Mouse (Mus musculus): ENCODE data around the gene Acot7.

The Acot7 gene

DNA sequence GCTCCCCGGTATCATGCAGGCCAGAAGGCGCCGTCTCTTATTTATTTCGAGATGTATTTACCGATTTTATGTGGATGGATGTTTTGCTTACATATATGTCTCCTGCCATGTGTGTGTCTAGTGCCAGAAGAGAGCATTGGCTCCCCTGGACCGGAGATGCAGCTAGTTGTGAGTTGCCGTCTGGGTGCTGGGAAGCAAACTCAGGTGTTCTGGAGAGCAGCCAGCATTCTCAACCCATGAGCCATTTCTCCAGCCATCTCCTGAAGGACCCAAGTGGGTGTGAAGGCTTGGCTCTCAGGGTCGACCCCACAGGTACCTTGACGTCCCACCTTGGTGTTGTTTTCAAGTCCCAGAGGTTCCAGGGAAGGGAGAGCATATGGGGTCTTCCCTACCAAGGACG, 4.3 kb downstream of the Acot7 start:
- DNase-seq, result no peak

DNA sequence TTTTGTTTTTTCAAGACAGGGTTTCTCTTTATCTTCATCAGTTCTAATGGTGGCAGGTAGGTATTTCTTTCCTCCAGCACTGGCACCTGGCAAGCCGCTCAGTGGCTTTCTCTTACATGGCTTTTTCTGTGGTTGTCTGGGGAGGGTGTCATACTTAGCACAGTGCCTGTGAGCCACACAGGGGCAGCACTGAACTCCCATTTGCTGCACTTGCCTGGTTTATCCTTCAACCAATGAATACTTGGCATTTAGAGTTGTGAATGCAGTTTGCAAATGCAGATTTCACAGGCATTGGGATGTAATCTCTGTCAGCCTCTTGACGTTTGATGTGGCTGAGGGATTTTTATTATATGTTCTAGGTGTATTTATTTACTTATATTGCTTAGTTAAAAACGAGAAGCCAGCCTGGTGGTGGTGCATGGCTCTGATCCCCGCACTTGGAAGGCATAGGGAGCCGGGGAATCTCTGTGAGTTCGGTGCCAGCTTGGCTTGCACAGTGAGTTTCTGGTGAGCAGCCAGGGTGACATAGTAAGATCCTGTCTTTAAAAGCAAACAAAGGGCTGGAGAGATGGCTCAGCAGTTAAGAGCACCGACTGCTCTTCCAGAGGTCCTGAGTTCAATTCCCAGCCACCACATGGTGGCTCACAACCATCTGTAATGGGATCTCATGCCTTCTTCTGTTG, 6.6 kb downstream of the Acot7 start:
- DNase-seq, result no peak

DNA sequence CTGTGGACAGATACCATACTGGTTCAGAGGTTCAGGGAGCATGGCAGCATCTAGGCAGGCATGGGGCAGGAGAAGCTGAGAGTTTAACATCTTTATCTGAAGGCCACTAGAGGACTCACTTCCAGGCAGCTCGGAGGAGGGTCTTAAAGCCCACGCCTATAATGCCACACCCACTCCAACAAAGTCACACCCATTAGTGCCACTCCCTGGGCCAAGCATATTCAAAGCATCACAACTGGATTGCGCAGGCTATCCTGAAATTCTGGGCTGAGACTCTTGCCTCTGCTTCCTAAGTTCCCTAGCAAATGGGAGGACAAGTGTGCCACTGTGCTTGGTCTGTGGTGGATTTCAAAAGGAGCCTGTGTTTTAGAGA, 7.2 kb downstream of the Acot7 start:
- no peak for DNase-seq

GRCm38 (mm10) chr4:152185510-152186204, 7.7 kb downstream of the Acot7 start:
- DNase-seq, result no peak

- DNase-seq, result no peak
Observed at GRCm38 (mm10) chr4:152186205-152187082, 8.5 kb downstream of the Acot7 start.

DNA sequence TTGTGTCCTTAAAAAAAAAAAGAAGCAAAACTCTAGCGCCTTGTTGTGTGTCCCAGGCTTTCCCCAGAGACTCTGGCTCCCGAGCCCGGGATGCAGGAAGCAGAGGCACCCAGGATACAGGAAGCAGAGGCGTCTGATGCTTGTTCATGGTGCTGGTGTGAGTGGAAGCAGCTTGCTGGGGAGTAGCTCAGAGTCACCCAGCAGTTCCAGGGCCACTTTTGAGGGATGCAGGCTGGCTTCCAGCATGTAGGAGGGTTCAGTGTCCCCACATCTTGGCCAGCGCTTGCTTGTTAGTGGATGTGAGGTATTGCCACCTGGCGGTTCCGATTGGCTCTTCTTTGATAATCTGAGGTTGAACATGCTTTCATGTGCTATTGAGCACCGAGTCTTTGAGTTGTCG, 9.2 kb downstream of the Acot7 start:
- DNase-seq, result no peak

DNA sequence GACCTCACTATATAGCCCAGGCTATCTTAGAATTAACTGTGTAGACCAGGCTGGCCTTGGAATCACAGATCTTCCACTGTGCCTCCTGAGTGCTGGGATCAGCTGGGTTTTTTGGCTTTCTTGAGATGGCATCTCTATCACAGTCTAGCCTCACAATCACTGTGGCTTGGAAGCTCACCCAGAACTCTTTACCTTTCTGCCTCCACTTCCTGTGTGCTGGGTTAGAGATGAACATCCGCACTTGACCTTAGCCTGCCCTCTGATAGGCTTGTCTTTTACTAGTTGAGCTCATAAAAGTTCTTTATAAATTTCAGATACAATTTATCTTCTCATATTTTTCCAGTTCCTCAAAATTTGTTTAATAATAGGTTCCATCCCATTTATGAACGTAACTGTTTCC, 10.7 kb downstream of the Acot7 start:
- no peak for DNase-seq

DNA sequence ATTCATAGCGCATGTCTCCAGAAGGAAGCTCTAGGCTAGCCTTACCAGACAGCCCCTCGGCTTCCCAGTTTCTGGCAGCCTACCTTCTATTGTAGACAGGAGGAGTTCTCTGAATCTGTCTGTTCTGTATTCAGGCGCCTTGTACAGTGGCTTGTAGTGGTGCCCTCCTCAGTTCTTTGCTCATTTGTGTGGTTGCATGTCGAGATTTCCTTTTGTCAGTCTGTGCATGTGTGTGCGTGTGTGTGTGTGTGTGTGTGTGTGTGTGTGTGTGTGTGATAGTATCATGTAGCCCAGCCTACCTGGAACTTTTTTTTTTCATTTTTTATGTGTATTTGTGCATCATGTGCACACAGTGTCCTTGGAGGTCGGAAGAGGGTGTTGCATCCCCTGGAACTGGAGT, 11.1 kb downstream of the Acot7 start:
- no peak for DNase-seq

GRCm38 (mm10) chr4:152189691-152190090, 11.8 kb downstream of the Acot7 start:
- DNase-seq, result no peak

DNA sequence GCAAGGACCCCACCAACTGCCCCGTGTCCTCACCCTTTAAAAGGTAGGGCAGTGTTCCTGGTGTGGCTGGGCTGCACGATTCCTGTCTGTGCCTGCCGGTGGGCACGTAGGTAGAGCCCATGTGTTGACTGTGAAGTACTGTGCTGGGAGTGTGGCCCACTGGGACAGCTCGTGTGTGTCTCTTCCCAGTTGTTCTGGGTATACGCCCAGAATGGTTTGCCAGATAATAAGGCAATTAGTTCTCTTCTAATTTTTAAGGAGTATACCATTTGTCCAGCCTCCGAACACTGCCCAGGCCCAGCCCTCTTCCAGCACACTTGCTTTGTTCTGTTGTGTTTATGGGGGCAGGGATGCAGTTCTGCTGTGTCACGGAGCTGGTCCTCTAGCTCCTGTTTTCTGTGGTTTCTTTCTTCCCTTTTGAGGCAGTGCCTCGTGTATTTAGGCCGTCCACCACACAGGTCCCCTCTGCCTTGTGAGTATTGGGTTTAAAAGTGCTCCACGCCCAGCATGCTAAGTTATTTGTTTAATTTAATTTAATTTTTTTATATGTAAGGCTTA, 12.2 kb downstream of the Acot7 start:
- no peak for DNase-seq

DNA sequence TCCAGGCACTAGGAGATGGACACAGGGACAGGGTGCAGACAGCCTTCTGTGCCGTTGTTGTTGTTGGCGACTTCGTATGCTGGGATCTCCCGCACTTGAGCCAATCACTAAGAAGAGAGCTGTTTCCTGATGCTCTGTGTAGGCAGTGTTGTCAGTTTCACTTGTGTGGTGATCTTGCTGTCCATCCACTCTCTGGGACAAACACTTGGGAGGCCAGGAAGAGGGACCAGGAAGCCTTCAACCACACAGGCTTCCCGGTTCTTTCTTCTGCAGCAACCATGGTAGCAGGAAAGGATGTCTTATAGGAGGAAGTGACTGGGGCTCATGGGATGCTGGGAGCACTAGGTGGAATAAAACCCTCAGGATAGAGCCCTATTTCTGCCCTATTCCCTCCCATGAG, 12.8 kb downstream of the Acot7 start:
- DNase-seq, result no peak

DNA sequence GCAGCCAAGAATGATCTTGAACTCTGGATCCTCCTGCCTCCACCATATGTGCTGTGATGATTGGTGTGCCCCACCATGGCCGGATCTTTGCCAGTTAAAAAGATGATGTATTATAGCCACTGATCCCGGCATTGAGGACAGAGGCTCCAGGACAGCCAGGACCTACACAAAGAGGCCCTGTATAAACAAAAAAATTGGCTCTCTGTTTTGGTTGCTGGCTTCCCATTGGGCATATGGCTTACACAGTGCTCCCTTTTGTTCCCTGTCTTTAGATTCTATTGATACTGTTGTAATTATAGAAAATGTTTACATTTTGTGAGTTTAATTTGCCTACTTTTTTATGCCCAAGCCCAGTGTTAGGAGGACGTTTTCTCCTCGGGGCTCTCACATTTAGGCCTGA, 14.6 kb downstream of the Acot7 start:
- peak in 1 of 2 experiments; percentile 50 for DNase-seq

DNA sequence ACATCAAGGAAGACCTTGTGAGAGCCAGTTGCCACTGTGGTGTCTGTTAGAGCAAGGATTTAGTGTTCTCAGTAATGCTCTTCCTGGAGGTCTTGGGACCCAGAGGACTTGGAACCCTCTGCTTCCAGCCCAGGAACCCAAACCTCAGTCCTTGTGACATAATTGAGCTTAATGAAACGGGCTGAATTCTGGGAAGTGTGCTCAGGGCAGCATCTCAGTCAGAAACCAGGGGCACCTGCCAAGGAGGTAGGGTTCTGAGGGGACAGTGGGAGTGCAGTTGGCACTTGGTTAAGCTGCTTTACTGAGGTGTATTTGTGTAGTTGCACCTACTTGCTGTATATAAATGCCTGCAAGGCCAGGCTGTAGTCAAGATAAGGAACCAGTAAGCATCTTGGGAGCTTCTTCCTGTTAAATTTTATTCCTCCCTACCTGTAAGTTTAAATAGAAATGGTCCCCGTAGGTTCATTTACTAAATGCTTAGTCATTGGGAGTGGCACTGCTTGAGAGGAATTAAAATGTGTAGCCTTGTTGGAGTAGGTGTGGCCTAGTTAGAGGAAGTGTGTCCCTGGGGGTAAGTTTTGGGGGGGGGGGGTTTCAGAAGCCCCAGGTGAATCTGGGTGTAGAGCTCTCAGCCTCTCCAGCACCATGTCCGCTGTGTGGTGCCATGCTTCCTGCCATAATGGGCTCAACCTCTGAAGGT, 16.7 kb downstream of the Acot7 start:
- DNase-seq, result peak in 1 of 2 experiments; percentile 48

DNA sequence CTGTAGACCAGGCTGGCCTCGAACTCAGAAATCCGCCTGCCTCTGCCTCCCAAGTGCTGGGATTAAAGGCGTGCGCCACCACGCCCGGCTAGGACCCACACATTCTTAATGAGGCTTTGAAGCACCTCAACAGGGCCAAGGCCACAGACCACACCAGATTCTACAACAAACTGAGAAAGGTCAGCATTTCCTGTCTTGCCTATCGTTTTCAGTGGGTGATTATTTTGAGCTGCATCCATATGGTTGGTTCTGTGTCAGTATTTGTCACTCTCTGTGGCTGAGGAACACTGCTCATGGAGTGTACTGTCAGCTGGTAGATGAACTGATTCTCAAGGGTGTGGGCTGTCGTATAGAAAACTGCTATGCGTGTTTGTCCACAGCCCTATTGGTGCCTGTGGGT, 18.3 kb downstream of the Acot7 start:
- no peak for DNase-seq

DNA sequence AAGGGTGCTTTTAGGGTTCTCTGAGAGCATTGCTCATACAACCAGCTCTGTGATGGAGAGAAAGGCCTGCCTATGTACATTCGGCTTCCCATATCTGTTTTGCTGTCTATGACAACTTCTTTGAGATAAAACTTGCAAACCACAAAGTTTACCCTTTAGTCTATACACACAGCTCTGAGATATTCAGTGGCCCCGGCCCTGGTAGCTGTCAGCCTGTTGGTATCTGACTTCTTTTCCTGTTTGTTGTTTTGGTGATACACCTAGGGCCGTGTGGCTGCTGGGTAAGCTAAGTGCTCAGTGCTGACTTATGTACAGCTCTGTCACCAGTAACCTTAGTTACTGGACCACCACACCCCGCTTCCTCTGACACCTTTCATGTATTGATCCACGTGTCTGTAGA, 19.6 kb downstream of the Acot7 start:
- no peak for DNase-seq

GRCm38 (mm10) chr4:152199617-152200016, 21.7 kb downstream of the Acot7 start:
- DNase-seq, result no peak

DNA sequence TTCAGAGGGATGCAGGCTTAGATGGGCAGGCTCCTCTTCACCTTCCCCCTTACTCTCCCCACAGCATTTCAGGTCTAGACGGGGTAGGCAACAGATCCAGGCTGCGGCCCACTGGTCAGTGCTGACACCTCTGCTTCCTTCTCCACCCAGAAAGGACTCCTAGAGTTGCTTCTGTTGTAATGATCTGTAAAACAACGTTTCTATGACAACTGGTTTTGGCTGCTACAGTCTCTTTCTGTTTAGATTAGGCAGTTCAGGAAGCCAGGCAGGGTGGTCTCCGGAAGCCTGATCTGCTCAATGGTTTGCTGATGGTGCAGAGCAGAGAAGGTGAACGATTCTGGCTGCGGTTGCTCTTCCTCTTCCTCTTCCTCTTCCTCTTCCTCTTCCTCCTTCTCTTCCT, 23.6 kb downstream of the Acot7 start:
- no peak for DNase-seq

DNA sequence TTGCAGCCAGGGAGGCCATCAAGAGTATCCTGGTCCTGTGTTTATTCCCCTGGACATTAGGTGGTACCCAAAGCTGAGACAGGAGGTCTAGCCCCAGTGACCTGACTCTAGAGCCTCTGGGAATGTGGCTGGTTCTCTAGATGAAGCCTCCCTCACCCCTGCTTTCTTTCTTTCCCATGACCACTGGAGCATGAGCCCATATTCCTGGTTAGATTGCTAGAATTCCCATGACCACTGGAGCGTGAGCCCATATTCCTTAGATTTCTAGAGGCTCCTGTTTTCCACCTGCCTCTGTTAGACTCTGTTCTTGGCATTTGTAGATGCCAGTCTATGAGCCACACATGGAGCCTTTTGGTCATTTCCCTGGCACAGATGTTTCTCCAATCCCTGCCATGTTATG, 24.5 kb downstream of the Acot7 start:
- peak in 1 of 2 experiments; percentile 65 for DNase-seq

DNA sequence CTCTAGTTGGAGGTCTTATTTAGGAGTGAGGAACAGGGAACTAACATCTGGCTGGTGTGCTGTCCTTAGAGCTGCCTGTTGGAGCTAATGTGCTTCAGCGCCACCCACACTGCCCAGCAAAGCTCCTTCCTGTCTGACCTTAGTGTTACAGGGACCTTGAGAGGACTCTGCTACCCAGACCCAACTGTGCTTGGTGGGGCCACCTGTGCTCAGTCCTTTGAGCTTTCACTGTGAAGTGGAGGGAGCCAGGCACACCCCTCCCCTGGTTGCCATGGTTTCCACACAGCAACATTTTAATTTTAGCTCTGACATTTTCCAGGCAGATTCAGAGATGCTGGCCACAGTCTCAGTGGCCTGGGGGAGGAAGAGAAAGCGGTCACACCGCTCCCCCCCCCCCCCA, 25.0 kb downstream of the Acot7 start:
- DNase-seq, result no peak

GRCm38 (mm10) chr4:152204663-152205062, 26.7 kb downstream of the Acot7 start:
- DNase-seq, result no peak

GRCm38 (mm10) chr4:152206199-152206598, 28.3 kb downstream of the Acot7 start:
- DNase-seq, result no peak

DNA sequence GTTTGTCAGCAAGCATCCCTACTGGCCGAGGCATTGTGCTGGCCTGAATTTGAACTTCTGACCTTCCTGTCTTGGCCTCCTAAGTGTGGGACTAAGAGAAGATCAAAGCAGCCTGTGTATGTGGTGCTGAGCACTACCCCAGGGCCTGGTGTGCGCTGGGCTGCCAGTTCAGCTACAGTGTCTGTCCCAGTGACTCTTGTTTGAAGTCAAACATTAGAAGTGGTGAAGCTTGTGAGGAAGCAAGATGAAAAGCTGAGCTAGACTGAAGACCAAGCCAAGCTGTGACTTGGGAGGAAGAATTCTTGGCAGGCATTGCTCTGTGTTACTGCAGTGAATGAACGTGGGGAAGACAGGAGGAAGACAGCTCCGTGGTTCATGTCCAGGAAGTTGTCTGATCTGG, 31.7 kb downstream of the Acot7 start:
- DNase-seq, result no peak

DNA sequence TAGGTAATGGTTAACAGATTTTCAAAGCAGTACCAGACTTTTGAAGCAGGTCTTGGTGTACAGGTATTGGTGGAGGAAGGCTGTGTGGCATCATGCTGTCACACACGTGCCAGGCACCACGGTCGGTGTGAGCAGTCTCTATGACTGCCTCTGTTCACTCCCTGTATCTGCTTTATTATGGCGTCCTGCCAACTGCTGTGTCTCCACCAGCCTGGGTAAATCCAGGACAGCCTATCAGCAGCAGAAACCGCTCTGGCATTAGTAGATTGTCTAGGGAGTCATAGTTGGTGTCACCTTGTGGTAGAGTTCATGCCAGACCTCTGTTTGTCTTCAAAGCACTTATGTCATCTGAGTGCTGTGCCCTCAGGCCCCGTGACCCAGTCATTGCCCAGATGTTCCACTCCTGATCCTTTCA, 34.2 kb downstream of the Acot7 start:
- peak; percentile 33 to 72 for DNase-seq

Measured in kidney, adult 8-10 months (tissue).